Mouse (Mus musculus) erythroblast, embryonic 14.5 days (primary cell): ENCODE measurements around the gene Cyp2b10. TPM values are rescaled to one million over a fixed set of nuclear protein-coding genes. Genes with fewer than 3 reads are reported as not detected.
"Not testable (repeated sequence)": the region's sequence is repeated elsewhere in the genome, so short reads cannot be mapped to it uniquely, and the experiment has no call there.

Experiments used
- H3K27me3 ChIP-seq: 2 replicates; pipeline ENCODE4 v1.6.1; 2012; ENCODE audit warnings: inconsistent platforms; ENCODE audit not compliant: control insufficient read depth
- H3K36me3 ChIP-seq: 2 replicates; pipeline ENCODE4 v1.6.1; 2012; ENCODE audit warnings: mild to moderate bottlenecking, inconsistent platforms; ENCODE audit not compliant: control insufficient read depth
- H3K4me1 ChIP-seq: 2 replicates; pipeline ENCODE4 v1.6.1; 2012; ENCODE audit warnings: inconsistent platforms; ENCODE audit not compliant: control insufficient read depth
- H3K4me3 ChIP-seq: replicated peaks from 2 replicates; pipeline ENCODE3; 2012; ENCODE audit warnings: moderate library complexity, mild to moderate bottlenecking, inconsistent platforms
- H3K9me3 ChIP-seq: 2 replicates; pipeline ENCODE4 v1.6.1; 2012; ENCODE audit warnings: low read length, inconsistent platforms, mixed read lengths; ENCODE audit not compliant: control insufficient read depth
- GATA1 ChIP-seq: IDR thresholded peaks from 2 replicates; pipeline ENCODE4 v1.6.1; 2012; ENCODE audit warnings: low read length, inconsistent platforms, mixed read lengths
- TAL1 ChIP-seq: IDR thresholded peaks from 3 replicates; pipeline ENCODE4 v1.6.1; 2012; ENCODE audit warnings: low read length, inconsistent platforms, mixed read lengths
- polyA plus RNA-seq: library from polyadenylated mRNA; stranded (reverse); fragments of >175 nt; gene quantifications from 2 replicates; pipeline ENCODE4 v1.2.3, GENCODE M21; 2012

The Cyp2b10 gene
- polyA plus RNA-seq, 1 experiment: not detected

DNA sequence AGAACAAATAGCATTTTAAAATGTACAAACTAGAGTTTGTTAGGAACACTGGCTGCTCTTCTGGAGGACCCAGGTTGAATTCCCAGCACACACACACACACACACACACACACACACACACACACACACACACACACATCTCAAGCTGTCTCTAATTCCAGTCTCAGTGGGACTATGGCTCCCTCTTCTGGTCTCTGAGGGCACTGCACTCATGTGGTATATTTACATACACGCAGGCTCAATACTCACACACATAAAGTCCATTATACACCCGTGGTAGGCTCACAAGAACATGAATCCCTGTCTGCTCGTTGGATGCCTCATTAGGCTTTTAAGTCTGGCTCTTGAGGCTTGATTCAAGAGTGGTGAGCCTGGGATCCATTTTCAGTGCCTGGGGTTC is 6.6 kb downstream of the Cyp2b10 start:
- Histone ChIP-seq H3K36me3 (no peaks in the 10 kb centered on the region), H3K4me1 (no peaks in the 10 kb centered on the region), H3K9me3 (no peaks in the 10 kb centered on the region), H3K4me3 (no peak overlapping the region), H3K27me3 (no peaks in the 10 kb centered on the region)
- no peak for TF ChIP-seq GATA1
- no peak for TF ChIP-seq TAL1

DNA sequence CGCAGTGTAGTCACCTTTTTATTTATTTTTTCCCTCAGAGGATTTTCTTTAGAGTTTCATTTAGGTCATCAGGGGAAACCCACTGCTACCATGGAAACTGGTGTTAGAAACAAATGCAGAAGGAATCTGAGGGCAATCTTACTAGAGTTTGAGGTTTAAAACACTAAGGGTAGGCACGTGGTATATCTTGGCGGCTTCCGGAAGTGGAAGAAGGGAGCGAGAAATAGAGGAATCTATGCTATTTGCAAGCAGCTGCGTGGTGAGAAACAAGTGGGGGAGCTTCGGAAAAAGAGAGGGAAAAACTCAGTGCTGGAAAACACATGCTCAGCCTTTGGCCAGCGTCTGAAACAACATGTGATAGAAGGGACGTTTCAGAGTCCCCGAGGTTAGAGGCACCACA is 7.1 kb downstream of the Cyp2b10 start:
- Histone ChIP-seq H3K4me3 (no peak overlapping the region), H3K4me1 (no peaks in the 10 kb centered on the region), H3K36me3 (no peaks in the 10 kb centered on the region), H3K27me3 (no peaks in the 10 kb centered on the region), H3K9me3 (no peaks in the 10 kb centered on the region)
- TF ChIP-seq TAL1: no peak
- TF ChIP-seq GATA1: no peak

DNA sequence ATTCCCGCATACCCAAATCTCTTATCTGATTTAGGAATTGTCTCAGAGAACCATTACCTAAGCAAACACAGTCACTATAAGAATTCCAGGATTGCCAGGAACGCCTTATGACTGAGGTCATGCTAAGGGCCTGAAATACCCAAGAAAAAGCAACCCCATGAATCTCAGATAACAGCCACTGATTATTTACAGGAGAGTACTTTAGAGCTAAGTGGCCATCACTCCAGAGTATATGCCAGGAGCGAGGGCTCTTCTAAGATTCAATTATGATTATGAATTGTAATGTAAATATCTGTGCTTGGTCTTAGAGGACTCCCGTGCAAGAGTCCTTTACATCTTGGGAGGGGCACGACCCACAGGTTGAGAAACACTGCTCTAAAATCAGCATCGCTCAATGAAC is 10.0 kb downstream of the Cyp2b10 start:
- Histone ChIP-seq H3K27me3 (no peaks in the 10 kb centered on the region), H3K36me3 (no peaks in the 10 kb centered on the region), H3K9me3 (no peaks in the 10 kb centered on the region), H3K4me1 (no peaks in the 10 kb centered on the region), H3K4me3 (no peak overlapping the region)
- TF ChIP-seq GATA1 (no peak), TAL1 (no peak)

DNA sequence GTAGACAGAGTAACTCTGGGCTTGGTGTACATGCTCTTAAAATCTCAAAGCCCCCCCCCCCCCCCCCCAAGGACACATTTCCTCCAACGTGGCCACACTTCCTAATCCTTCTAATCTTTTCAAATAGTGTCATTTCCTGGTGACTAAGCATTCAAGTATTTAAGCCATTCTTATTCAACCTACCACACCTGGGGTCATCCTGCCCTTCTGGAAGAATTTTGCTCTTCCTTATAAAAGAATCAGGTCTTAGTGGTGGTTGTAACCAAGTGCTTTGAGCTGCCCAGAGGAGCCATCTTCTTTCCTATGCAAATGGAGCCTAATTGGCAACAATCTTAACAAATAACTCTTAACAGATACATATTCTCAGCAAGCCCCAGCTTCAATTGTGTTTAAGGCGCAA is 12.6 kb downstream of the Cyp2b10 start:
- H3K4me3 ChIP-seq: no peak overlapping the region
- H3K9me3 ChIP-seq: no peaks in the 10 kb centered on the region
- H3K4me1 ChIP-seq: no peaks in the 10 kb centered on the region
- TF ChIP-seq GATA1 (no peak), TAL1 (no peak)
- no peaks in the 10 kb centered on the region for H3K27me3 ChIP-seq
- no peaks in the 10 kb centered on the region for H3K36me3 ChIP-seq

- no peaks in the 10 kb centered on the region for H3K4me1 ChIP-seq
- H3K36me3 ChIP-seq: no peaks in the 10 kb centered on the region
- no peaks in the 10 kb centered on the region for H3K27me3 ChIP-seq
- H3K9me3 ChIP-seq: no peaks in the 10 kb centered on the region
- H3K4me3 ChIP-seq: no peak overlapping the region
- TF ChIP-seq GATA1: no peak
- no peak for TF ChIP-seq TAL1
Measured at GRCm38 (mm10) chr7:25916116-25916515, 18.7 kb downstream of the Cyp2b10 start.

GRCm38 (mm10) chr7:25917271-25917670 is 19.9 kb downstream of the Cyp2b10 start:
- H3K9me3 ChIP-seq, H3K4me1 ChIP-seq, H3K27me3 ChIP-seq, H3K4me3 ChIP-seq, H3K36me3 ChIP-seq: not testable (repeated sequence)

- Histone ChIP-seq H3K4me3 (no peak overlapping the region), H3K4me1 (no peaks in the 10 kb centered on the region), H3K36me3 (no peaks in the 10 kb centered on the region), H3K27me3 (no peaks in the 10 kb centered on the region), H3K9me3 (no peaks in the 10 kb centered on the region)
- no peak for TF ChIP-seq GATA1
- TF ChIP-seq TAL1: no peak
Measured at GRCm38 (mm10) chr7:25919467-25919866, 22.0 kb downstream of the Cyp2b10 start.

DNA sequence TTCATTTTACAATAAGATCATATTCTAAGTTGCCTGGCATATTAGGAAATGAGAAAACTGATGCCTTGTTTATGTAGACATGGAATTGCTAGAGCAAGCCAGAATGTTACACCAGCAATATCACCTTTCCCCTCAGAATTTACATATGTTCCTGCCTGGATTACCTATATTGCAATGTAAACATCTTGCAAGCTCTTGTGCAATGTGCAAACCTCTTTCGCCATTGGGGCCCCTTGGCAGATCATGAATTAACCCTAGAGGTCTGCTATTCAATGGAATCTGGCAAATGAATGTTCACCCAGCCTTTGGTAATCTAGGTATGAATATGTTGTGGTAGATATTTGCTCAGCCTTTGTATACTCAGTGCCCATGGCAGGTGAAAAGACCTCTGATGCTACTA is 47.9 kb downstream of the Cyp2b10 start:
- Histone ChIP-seq H3K9me3 (peaks cover 4% of the 10 kb centered on the region; the same call in 1 of the 2 replicates), H3K4me1 (no peaks in the 10 kb centered on the region), H3K36me3 (no peaks in the 10 kb centered on the region), H3K4me3 (no peak overlapping the region), H3K27me3 (no peaks in the 10 kb centered on the region)
- TF ChIP-seq GATA1 (no peak), TAL1 (no peak)

Other genes starting within 250 kb of the Cyp2b10 start
- 2.4 and 3.2 TPM in 2 replicates for gene Bckdha, start 238.6 kb upstream of the Cyp2b10 start, polyA plus RNA-seq
- 11.8 and 15.6 TPM in 2 replicates for gene Exosc5, start 238.5 kb upstream of the Cyp2b10 start, polyA plus RNA-seq
- gene Tmem91, start 222.5 kb upstream of the Cyp2b10 start, polyA plus RNA-seq: 0.01 and 0.11 TPM in 2 replicates
- 4.8 and 8.3 TPM in 2 replicates for gene B9d2, start 216.8 kb upstream of the Cyp2b10 start, polyA plus RNA-seq
- 21.9 and 23.6 TPM in 2 replicates for gene Tgfb1, start 210.6 kb upstream of the Cyp2b10 start, polyA plus RNA-seq
- gene Ccdc97, start 178.5 kb upstream of the Cyp2b10 start, polyA plus RNA-seq: 8.8 and 9.3 TPM in 2 replicates
- 32.8 and 36.7 TPM in 2 replicates for gene Hnrnpul1, start 142.9 kb upstream of the Cyp2b10 start, polyA plus RNA-seq
- gene Axl, start 108.9 kb upstream of the Cyp2b10 start, polyA plus RNA-seq: 0.26 and 0.61 TPM in 2 replicates
- gene Cyp2s1, start 80.7 kb upstream of the Cyp2b10 start, polyA plus RNA-seq: not detected in 2 replicates
- gene Cyp2b13, start 163.9 kb downstream of the Cyp2b10 start, polyA plus RNA-seq: not detected in 2 replicates